Mouse (Mus musculus) spleen, postnatal 10 days (tissue): ENCODE measurements around the gene Fcrla.
"Not testable (repeated sequence)": the region's sequence is repeated elsewhere in the genome, so short reads cannot be mapped to it uniquely, and the experiment has no call there.

Experiments used
- DNase-seq, 2 experiments: peaks; one replicate each; pipeline ENCODE4 v3.0.0; 2021 to 2022; ENCODE audit warnings: low spot score in 2 of 2

Fcrla gene

GRCm38 (mm10) chr1:170927378-170927777 is at the start of gene Fcrla:
Fcrla (minus strand) TSS chr1:170927583.
- DNase-seq, result peak in 1 of 2 experiments; percentile 36

GRCm38 (mm10) chr1:170976447-170976846 is 49.1 kb upstream of the Fcrla start, which contains the start of gene Fcgr2b:
Fcgr2b (minus strand) TSS chr1:170976547.
- no peak for DNase-seq

- peak; percentile 25 to 44 for DNase-seq
These were observed 48.4 kb upstream of the Fcrla start for GRCm38 (mm10) chr1:170975751-170976161.

- not testable (repeated sequence) for DNase-seq
These were observed 48.0 kb upstream of the Fcrla start for GRCm38 (mm10) chr1:170975350-170975749.

- DNase-seq, result no peak
These were observed 47.4 kb upstream of the Fcrla start for GRCm38 (mm10) chr1:170974736-170975135.

- no peak for DNase-seq
These were observed 46.8 kb upstream of the Fcrla start for GRCm38 (mm10) chr1:170974171-170974570.

GRCm38 (mm10) chr1:170972936-170973335 is 45.6 kb upstream of the Fcrla start:
- DNase-seq, result no peak

- no peak for DNase-seq
These were observed 45.1 kb upstream of the Fcrla start for GRCm38 (mm10) chr1:170972494-170972893.

- no peak for DNase-seq
These were observed 41.2 kb upstream of the Fcrla start for GRCm38 (mm10) chr1:170968576-170968975.

GRCm38 (mm10) chr1:170967581-170967980 is 40.2 kb upstream of the Fcrla start:
- no peak for DNase-seq

- DNase-seq, result no peak
These were observed 35.7 kb upstream of the Fcrla start for GRCm38 (mm10) chr1:170963087-170963486.

GRCm38 (mm10) chr1:170962301-170962700 is 34.9 kb upstream of the Fcrla start:
- DNase-seq, result no peak

GRCm38 (mm10) chr1:170961101-170961500 is 33.7 kb upstream of the Fcrla start:
- no peak for DNase-seq

- DNase-seq, result no peak
These were observed 32.4 kb upstream of the Fcrla start for GRCm38 (mm10) chr1:170959791-170960190.

- DNase-seq, result no peak
These were observed 30.8 kb upstream of the Fcrla start for GRCm38 (mm10) chr1:170958225-170958624.

GRCm38 (mm10) chr1:170953192-170953591 is 25.8 kb upstream of the Fcrla start:
- DNase-seq, result no peak

GRCm38 (mm10) chr1:170950772-170951171 is 23.4 kb upstream of the Fcrla start:
- no peak for DNase-seq

GRCm38 (mm10) chr1:170944908-170945307 is 17.5 kb upstream of the Fcrla start:
- DNase-seq, result not testable (repeated sequence)

GRCm38 (mm10) chr1:170944151-170944550 is 16.8 kb upstream of the Fcrla start:
- not testable (repeated sequence) for DNase-seq

GRCm38 (mm10) chr1:170939255-170939654 is 11.9 kb upstream of the Fcrla start:
- peak in 1 of 2 experiments; percentile 70 for DNase-seq

GRCm38 (mm10) chr1:170934383-170934782 is 7.0 kb upstream of the Fcrla start:
- no peak for DNase-seq

- DNase-seq, result no peak
These were observed 6.6 kb upstream of the Fcrla start for GRCm38 (mm10) chr1:170933940-170934339.

- no peak for DNase-seq
These were observed 6.1 kb upstream of the Fcrla start for GRCm38 (mm10) chr1:170933386-170933920.

GRCm38 (mm10) chr1:170932043-170932442 is 4.7 kb upstream of the Fcrla start:
- no peak for DNase-seq
